Mouse (Mus musculus) urinary bladder, adult 18-20 months (tissue): ENCODE results near the gene Med1.

Experiments used
- DNase-seq, 2 experiments: peaks; one replicate each; pipeline ENCODE4 v3.0.0; 2022; ENCODE audit warnings: low spot score in 2 of 2, mixed read lengths in 2 of 2

The Med1 gene

GRCm38 (mm10) chr11:98149304-98149750 lies 43.8 kb downstream of the Med1 start:
- peak; percentile 89 to 94 for DNase-seq

- peak in 1 of 2 experiments; percentile 25 for DNase-seq
These were observed 44.4 kb downstream of the Med1 start for GRCm38 (mm10) chr11:98148551-98149301.

DNA sequence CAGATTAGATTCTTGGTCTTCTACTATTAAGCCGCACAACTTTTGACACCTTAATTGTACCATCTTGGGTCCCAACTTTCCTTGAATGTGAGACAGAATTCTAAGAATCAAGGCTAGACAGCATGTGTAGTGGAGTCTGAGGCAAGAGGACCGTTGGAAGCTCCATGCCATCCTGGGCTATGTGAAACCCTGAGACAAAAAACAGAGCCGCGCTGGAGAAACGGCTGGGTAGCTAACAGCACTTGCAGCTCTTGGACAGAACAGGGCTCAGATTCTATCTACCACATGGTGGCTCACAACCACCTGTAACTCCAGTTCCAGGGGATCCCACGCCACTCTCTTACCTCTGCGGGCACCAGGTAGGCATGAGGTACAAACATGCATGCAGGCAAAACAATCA lies 47.2 kb downstream of the Med1 start:
- no peak for DNase-seq

DNA sequence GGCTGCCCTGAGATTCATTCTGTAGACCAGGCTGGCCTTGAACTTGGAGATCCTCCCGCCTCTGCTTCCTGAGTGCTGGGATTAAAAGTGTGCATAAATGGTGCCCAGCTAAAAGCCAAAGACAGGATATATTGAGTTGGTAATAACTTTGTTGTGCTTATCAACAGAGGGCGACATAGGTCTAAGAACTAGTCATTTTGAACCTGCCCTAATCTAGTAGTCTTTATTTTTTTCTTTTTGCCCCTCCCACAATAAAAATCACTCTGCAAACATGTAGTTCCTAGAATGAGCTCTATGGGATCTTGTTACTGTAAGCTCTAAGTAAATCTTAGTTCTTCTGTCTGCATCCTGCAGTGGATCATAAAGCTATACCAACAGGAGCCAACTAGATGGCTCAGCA lies 50.5 kb downstream of the Med1 start:
- no peak for DNase-seq

GRCm38 (mm10) chr11:98138894-98139293 lies 54.2 kb downstream of the Med1 start:
- DNase-seq = no peak

GRCm38 (mm10) chr11:98137836-98138235 lies 55.3 kb downstream of the Med1 start:
- no peak for DNase-seq

DNA sequence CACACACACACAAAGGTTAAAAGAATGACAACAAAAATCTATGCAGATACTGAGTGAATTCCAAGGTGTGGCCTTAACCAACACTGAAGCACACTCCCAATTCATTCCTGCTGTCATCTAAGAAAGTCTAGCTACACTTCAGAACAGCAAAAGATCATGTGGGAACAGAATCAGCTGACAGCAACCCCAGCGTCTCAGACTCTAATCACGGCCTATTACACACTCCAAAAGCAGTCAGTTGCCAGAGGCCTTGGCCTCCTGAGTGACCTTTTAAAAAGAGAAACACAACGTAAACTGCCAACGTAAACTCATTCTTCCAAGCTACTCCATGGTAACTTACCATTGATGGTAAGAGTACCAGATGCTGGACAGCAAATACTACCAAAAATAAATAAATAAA lies 58.1 kb downstream of the Med1 start:
- DNase-seq = no peak

DNA sequence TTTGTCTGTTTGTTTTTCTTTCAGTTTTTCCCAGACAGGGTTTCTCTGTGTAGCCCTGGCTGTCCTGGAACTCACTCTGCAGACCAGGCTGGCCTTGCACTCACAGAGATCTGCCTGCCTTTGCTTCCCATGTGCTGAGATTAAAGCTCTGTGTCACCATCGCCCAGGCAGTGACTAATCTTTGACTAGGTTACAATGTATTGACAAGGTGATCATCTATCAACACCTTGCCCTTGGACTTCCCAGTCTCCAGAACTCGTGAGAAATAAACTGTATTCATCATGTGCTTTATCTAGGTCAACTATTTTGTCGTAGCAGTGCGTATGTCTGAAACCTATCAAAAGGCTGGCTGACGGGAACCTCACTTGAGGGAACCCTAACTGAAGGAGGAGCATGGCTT lies 69.7 kb downstream of the Med1 start:
- DNase-seq = no peak

DNA sequence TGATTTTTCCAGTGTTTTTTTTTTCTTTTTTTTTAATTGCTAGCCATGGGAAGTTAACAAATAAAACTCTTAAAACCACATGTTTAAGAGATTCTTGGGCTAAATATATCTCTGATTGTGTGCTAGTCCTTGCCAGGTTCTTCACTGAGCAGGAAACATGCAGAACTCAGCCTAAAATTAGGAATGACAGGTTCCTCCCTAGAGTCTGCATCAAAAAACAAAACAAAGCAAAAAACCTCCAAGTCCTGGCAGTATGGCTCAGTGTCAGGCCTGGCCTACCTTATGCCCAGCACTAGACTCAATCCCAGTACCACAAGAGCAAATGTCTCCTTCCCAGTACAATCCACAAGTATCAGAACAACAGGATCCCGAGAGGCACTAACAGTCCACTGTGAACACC lies 78.7 kb downstream of the Med1 start:
- DNase-seq = no peak

DNA sequence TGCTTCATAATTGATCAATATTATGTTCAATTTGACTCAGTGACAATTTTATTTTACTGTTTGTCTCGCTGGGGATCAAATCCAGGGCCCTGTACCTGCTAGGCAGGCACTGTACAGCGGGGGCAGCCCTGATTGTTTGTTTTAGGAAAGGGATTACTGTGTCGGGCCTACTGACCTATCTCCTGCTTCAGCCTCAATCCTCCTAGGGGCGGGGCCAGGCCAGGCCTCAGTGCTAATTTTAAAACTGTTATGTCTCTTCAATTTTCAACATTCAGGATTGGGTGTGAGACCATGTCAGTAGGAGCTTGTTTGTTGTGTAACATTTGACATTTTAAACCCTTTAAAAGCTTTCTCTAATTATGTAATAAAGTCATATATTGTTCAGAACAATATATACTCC lies 79.6 kb downstream of the Med1 start:
- no peak for DNase-seq

GRCm38 (mm10) chr11:98109706-98110105 lies 83.4 kb downstream of the Med1 start:
- no peak for DNase-seq
